Mouse (Mus musculus): ENCODE measurements around the gene Olfr99. TPM values are rescaled to one million over a fixed set of nuclear protein-coding genes. Genes with fewer than 3 reads are reported as not detected.

Gene Olfr99
- total and polyA plus RNA-seq, 3 experiments: 0.08 to 2.2 TPM; not detected in 1

- TF ChIP-seq ETS1 (conservative IDR thresholded peaks at IDR 0.05; ENCODE audit: low read depth, low read length): peak; percentile 67
- TF ChIP-seq HCFC1 (IDR thresholded peaks at IDR 0.05; ENCODE audit: low read depth, low read length): peak; percentile 21; the same call in 1 of the 2 replicates
- TF ChIP-seq SIN3A (IDR thresholded peaks at IDR 0.05; ENCODE audit: low read length): no peak; the same call in 1 of the 2 replicates
Measured at GRCm38 (mm10) chr17:37270058-37270701, 13.1 kb downstream of the Olfr99 start, which contains the start of gene H2-M3 (continued).

GRCm38 (mm10) chr17:37263626-37264025 is 19.6 kb downstream of the Olfr99 start, which contains the start of gene Olfr98:
Gene Olfr98, minus strand, starts transcription at chr17:37263749.
- H3K9ac ChIP-seq (ENCODE audit: insufficient read depth, low read depth): no peak within 1 kb of the TSS
- no peaks in the 10 kb centered on the region for H3K27me3 ChIP-seq (replicated peaks)
- no peak within 1 kb of the TSS for H3K4me2 ChIP-seq (ENCODE audit: insufficient read depth, low read depth, poor library complexity, severe bottlenecking)
- TF ChIP-seq SMC3 (IDR thresholded peaks at IDR 0.05; ENCODE audit: low read depth, low read length) (no peak), MXI1 (IDR thresholded peaks at IDR 0.05; ENCODE audit: low read depth, low read length) (no peak), ZKSCAN1 (IDR thresholded peaks at IDR 0.05; ENCODE audit: borderline replicate concordance, low read depth, low read length) (no peak), ZC3H11A (IDR thresholded peaks at IDR 0.05; ENCODE audit: low read depth, low read length) (no peak), ELF1 (IDR thresholded peaks at IDR 0.05; ENCODE audit: low read depth, low read length) (no peak)
- no peaks in the 10 kb centered on the region for H3K36me3 ChIP-seq (replicated peaks in 1 of 2; ENCODE audit: control insufficient read depth in 1 of 2, insufficient read depth in 1 of 2, low read length in 1 of 2)
- H3K27ac ChIP-seq (ENCODE audit: insufficient read depth, low read depth): no peak within 1 kb of the TSS
- H3K4me3 ChIP-seq (replicated peaks in 1 of 3; ENCODE audit: low read depth in 2 of 3, low read length in 2 of 3, poor library complexity in 1 of 3): no peak within 1 kb of the TSS
- DNase-seq (ENCODE audit: extremely low read depth): no peak
- H3K4me1 ChIP-seq (ENCODE audit: control insufficient read depth in 1 of 2, insufficient read depth in 2 of 2): no peaks in the 10 kb centered on the region
- dilution Hi-C loops (cut with MboI; ENCODE audit: extremely low pct_ligation_motif_present, extremely low pct_unique_long_range_greater_than_20kb, low sequenced_read_pairs): no loop called here
- H3K9me3 ChIP-seq (replicated peaks; ENCODE audit: low read length): no peaks in the 10 kb centered on the region
- no peaks in the 10 kb centered on the region for H3K79me2 ChIP-seq (replicated peaks; ENCODE audit: control insufficient read depth, extremely low read depth, insufficient read depth, poor library complexity, severe bottlenecking)
- in situ Hi-C loops (cut with MboI; ENCODE audit: low pct_ligation_motif_present, low pct_unique_long_range_greater_than_20kb, low sequenced_read_pairs): no loop called here

GRCm38 (mm10) chr17:37250544-37250943 is 32.7 kb downstream of the Olfr99 start:
- in situ Hi-C loops (cut with MboI; ENCODE audit: low pct_ligation_motif_present, low pct_unique_long_range_greater_than_20kb, low sequenced_read_pairs): no loop called here
- H3K4me3 ChIP-seq (replicated peaks in 1 of 3; ENCODE audit: low read depth in 2 of 3, low read length in 2 of 3, poor library complexity in 1 of 3): no peak overlapping the region
- no peaks in the 10 kb centered on the region for H3K9me3 ChIP-seq (replicated peaks; ENCODE audit: low read length)
- peaks cover 0 to 13% of the 10 kb centered on the region in 2 experiments; a peak in 2 of 4 replicates for H3K4me1 ChIP-seq (ENCODE audit: control insufficient read depth in 1 of 2, insufficient read depth in 2 of 2)
- no peaks in the 10 kb centered on the region for H3K79me2 ChIP-seq (replicated peaks; ENCODE audit: control insufficient read depth, extremely low read depth, insufficient read depth, poor library complexity, severe bottlenecking)
- peaks cover 0 to 4% of the 10 kb centered on the region in 2 experiments for H3K36me3 ChIP-seq (replicated peaks in 1 of 2; ENCODE audit: control insufficient read depth in 1 of 2, insufficient read depth in 1 of 2, low read length in 1 of 2)
- peak; percentile 66 for DNase-seq (ENCODE audit: extremely low read depth)
- no peak overlapping the region for H3K4me2 ChIP-seq (ENCODE audit: insufficient read depth, low read depth, poor library complexity, severe bottlenecking)
- TF ChIP-seq SMC3 (IDR thresholded peaks at IDR 0.05; ENCODE audit: low read depth, low read length) (peak; percentile 69), CTCF (conservative IDR thresholded peaks at IDR 0.05 in 1 of 2, IDR thresholded peaks at IDR 0.05 in 1 of 2; ENCODE audit: low read depth in 2 of 2, low read length in 2 of 2) (peak; percentile 65 to 83), CHD1 (IDR thresholded peaks at IDR 0.05; ENCODE audit: low read depth, low read length) (no peak), RAD21 (IDR thresholded peaks at IDR 0.05; ENCODE audit: low read depth, low read length) (peak; percentile 66)
- H3K27me3 ChIP-seq (replicated peaks): no peaks in the 10 kb centered on the region
- no peak overlapping the region for H3K9ac ChIP-seq (ENCODE audit: insufficient read depth, low read depth)
- H3K27ac ChIP-seq (ENCODE audit: insufficient read depth, low read depth): no peak overlapping the region
- dilution Hi-C loops (cut with MboI; ENCODE audit: extremely low pct_ligation_motif_present, extremely low pct_unique_long_range_greater_than_20kb, low sequenced_read_pairs): no loop called here
